Mouse (Mus musculus): ENCODE results near the gene Olfr741.

Olfr741 gene

DNA sequence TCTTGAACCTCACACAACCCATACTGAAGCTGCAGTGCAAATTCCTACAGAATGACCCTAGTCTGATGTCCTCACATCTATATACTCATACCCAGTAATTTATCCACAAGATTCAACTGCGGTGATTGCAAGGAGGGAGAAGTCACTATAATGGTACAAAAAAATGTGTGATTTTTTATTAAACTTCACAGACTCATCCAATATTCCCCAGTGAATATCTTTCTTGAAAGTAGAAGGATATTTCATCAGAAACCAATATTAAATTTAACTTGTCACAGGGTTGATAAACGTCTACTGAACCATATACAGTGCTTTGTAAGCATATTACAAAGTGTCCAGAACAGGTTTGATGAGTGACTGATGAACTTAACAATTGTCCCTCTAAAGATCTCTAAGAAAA lies at the start of gene Olfr741:
Olfr741 (plus strand) TSS at position 301 of the 400 bp plus-strand sequence.
- 73% methylated on average over 2 of the region's 2 CpGs for WGBS

DNA sequence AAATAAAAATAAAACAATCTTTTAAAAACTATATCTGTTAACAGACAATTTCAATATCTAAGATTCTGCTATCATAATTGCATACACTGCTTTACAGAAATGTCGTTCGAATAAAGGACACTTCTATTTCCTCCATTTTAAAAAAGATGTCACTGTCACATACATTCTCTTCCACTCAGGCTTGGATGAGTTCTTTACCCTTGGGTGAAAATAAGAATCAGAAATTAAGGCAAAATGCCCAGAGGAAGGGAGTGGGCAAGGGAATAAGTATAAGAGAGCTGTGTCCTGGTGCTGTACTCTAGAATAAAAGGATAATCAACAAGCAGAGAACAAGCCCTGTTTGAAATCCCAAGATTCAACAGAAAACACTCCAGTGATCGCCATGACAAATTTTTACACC lies 27.3 kb upstream of the Olfr741 start, which contains the start of gene Olfr740:
Olfr740 (plus strand) TSS at position 301 of the 400 bp plus-strand sequence.
- WGBS, result 86% methylated on average over 3 of the region's 3 CpGs

DNA sequence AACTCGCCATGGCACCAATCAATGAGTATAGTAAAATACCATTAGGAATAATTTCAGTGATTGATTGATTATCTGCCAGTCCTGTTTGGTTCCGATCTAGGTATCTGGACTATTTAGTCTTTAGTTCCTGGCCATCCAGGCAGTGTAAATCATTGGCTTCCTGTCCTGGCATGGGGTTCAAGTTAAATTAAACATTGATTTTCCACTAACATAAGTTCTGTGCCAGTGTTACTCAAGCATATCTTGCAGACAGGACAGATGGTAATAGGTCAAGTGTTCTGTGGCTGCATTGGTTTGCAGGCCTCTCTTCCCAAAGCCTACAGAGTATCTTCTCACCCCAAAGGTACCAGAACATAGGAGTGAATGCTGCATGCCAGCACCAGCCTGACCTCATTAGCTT lies 5.9 kb downstream of the Olfr741 start:
- 74% methylated on average over 2 of the region's 2 CpGs for WGBS

DNA sequence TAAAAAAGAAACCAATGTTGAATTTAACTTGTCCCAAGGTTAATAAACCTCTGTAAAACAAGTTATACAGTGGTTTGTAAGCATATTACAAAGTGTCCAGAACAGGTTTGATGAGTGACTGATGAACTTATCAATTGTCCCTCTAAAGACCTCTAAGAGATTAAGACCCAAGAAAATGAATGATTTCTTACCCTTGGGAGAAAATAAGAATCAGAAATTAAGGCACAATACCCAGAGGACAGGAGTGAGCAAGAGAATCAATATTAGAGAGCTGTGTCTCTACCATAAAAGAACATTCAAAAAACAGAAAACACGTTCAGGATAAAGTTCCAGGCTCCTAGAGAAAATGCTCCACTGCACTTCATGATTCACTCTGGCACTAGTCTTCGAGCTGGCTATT lies 30.8 kb downstream of the Olfr741 start, which contains the start of gene Olfr742:
Olfr742 (plus strand) TSS at position 301 of the 400 bp plus-strand sequence.
- WGBS, result 50% methylated on average over 2 of the region's 2 CpGs

DNA sequence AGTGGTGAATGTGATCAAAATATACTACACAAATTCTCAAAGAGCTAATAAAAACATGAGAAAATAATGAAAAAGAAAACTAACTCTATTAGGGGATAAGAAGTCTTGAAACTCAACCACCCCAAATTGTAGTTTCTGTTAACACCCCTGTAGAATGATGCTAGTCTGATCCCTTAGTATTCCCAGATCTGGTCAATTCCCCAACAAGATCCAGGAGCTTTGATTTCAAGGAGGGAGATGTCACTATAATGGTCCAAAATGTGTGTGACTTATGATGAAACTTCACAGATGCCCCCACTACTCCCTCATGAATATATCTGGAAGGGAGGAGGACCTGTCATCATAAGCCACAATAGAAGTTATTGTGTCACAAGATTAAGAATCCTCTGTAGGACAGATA lies 49.0 kb downstream of the Olfr741 start, which contains the start of gene Olfr743:
Olfr743 (plus strand) TSS at position 301 of the 400 bp plus-strand sequence.

All from cerebral cortex, adult 2 months (tissue).